Mouse (Mus musculus) limb, embryonic 13.5 days (tissue): Measurements from ENCODE around the gene Sco2. TPM values are rescaled to one million over a fixed set of nuclear protein-coding genes. Genes with fewer than 3 reads are reported as not detected.
A peak's percentile ranks its signal among the peaks of the same experiment; 100 is the strongest.

Experiments used
- ATAC-seq: fragments of 200-750 bp; cut with Nextera tagmentation; 2 replicates; pipeline ENCODE4 v1.8.0; 2017; ENCODE audit warnings: low read depth, moderate number of reproducible peaks, moderate TSS enrichment; ENCODE audit not compliant: low FRiP score
- H3K27ac ChIP-seq: fragments of 300-500 bp; sonication (generic); 2 replicates; pipeline ENCODE4 v1.5.1; 2015; ENCODE audit warnings: inconsistent platforms, mild to moderate bottlenecking, moderate library complexity
- H3K27me3 ChIP-seq: fragments of 300-500 bp; sonication (generic); 2 replicates; pipeline ENCODE4 v1.6.1; 2015; ENCODE audit warnings: mild to moderate bottlenecking, inconsistent platforms
- H3K36me3 ChIP-seq: fragments of 300-500 bp; sonication (generic); 2 replicates; pipeline ENCODE4 v1.6.1; 2015; ENCODE audit warnings: inconsistent platforms, mild to moderate bottlenecking, moderate library complexity
- H3K4me1 ChIP-seq: fragments of 300-500 bp; sonication (generic); 2 replicates; pipeline ENCODE4 v1.6.1; 2015; ENCODE audit warnings: inconsistent platforms
- H3K4me2 ChIP-seq: fragments of 300-500 bp; sonication (generic); replicated peaks from 2 replicates; pipeline ENCODE4 v1.6.1; 2015; ENCODE audit warnings: inconsistent platforms, mild to moderate bottlenecking, moderate library complexity
- H3K4me3 ChIP-seq: fragments of 300-500 bp; sonication (generic); 2 replicates; pipeline ENCODE4 v1.5.1; 2015; ENCODE audit warnings: moderate library complexity, mild to moderate bottlenecking, inconsistent platforms
- H3K9ac ChIP-seq: fragments of 300-500 bp; sonication (generic); 2 replicates; pipeline ENCODE4 v1.6.1; 2015; ENCODE audit warnings: mild to moderate bottlenecking, inconsistent platforms
- H3K9me3 ChIP-seq: fragments of 300-500 bp; sonication (generic); 2 replicates; pipeline ENCODE4 v1.6.1; 2016; ENCODE audit warnings: inconsistent platforms
- WGBS: fragments of 180-500 bp; shearing (Covaris S2); methylation state at CpG from one replicate; pipeline ENCODE4 v1.1.7; 2015; 5-methylcytosine and 5-hydroxymethylcytosine counted together
- polyA plus RNA-seq: library from polyadenylated mRNA; unstranded; fragments of >200 nt; fragmentation: Nextera tagmentation; extraction: Ambion mirVana; gene quantifications from 2 replicates; pipeline ENCODE4 v1.2.1, GENCODE M21; 2015

The Sco2 gene
- polyA plus RNA-seq, 1 experiment from 2014 or later: 5.8 TPM

- Histone ChIP-seq H3K4me2 (no peak overlapping the region; the same call in 1 of the 2 replicates), H3K4me3 (no peak overlapping the region), H3K36me3 (peaks cover 57% of the 10 kb centered on the region), H3K27me3 (peaks cover 19% of the 10 kb centered on the region), H3K27ac (no peak overlapping the region), H3K9ac (peak overlapping the region; percentile 35; the same call in 1 of the 2 replicates), H3K9me3 (no peaks in the 10 kb centered on the region), H3K4me1 (peaks cover 19% of the 10 kb centered on the region)
- 88% methylated on average over 13 of the region's 13 CpGs for WGBS
- no peak for ATAC-seq
Observed at GRCm38 (mm10) chr15:89372068-89372467, 1.6 kb downstream of the Sco2 start.

GRCm38 (mm10) chr15:89365141-89365551 lies 8.5 kb downstream of the Sco2 start:
- Histone ChIP-seq H3K4me3 (no peak overlapping the region), H3K4me1 (no peaks in the 10 kb centered on the region), H3K4me2 (no peak overlapping the region), H3K27me3 (no peaks in the 10 kb centered on the region), H3K36me3 (peaks cover 99% of the 10 kb centered on the region), H3K27ac (no peak overlapping the region), H3K9ac (no peak overlapping the region), H3K9me3 (no peaks in the 10 kb centered on the region)
- no peak for ATAC-seq
- WGBS: 90% methylated on average over 4 of the region's 4 CpGs

GRCm38 (mm10) chr15:89363051-89363450 lies 10.6 kb downstream of the Sco2 start:
- Histone ChIP-seq H3K4me3 (no peak overlapping the region), H3K9me3 (no peaks in the 10 kb centered on the region), H3K27me3 (no peaks in the 10 kb centered on the region), H3K9ac (no peak overlapping the region), H3K4me1 (peaks cover 10% of the 10 kb centered on the region), H3K36me3 (peaks cover 84% of the 10 kb centered on the region), H3K27ac (no peak overlapping the region), H3K4me2 (no peak overlapping the region)
- no peak for ATAC-seq
- 91% methylated on average over 7 of the region's 7 CpGs for WGBS

GRCm38 (mm10) chr15:89358784-89359183 lies 14.9 kb downstream of the Sco2 start:
- no peak for ATAC-seq
- H3K36me3 ChIP-seq: peaks cover 45% of the 10 kb centered on the region
- no peak overlapping the region for H3K9ac ChIP-seq
- no peak overlapping the region for H3K27ac ChIP-seq
- H3K4me1 ChIP-seq: peaks cover 35% of the 10 kb centered on the region
- WGBS: 81% methylated on average over 3 of the region's 3 CpGs
- H3K4me3 ChIP-seq: no peak overlapping the region
- no peaks in the 10 kb centered on the region for H3K9me3 ChIP-seq
- no peaks in the 10 kb centered on the region for H3K27me3 ChIP-seq
- H3K4me2 ChIP-seq: 0 out of 2 replicates have a peak overlapping the region, but pooled peaks have one; percentile 3

- Histone ChIP-seq H3K4me3 (peak overlapping the region; percentile 85), H3K9me3 (no peaks in the 10 kb centered on the region), H3K9ac (peak overlapping the region; percentile 88), H3K4me1 (peaks cover 35% of the 10 kb centered on the region), H3K36me3 (peaks cover 46% of the 10 kb centered on the region), H3K27ac (peak overlapping the region; percentile 91), H3K27me3 (no peaks in the 10 kb centered on the region), H3K4me2 (peak overlapping the region; percentile 85)
- peak; percentile 71 for ATAC-seq
- 1% methylated on average over 15 of the region's 15 CpGs for WGBS
Observed at GRCm38 (mm10) chr15:89356372-89356771, 17.3 kb downstream of the Sco2 start.

GRCm38 (mm10) chr15:89355241-89356187 lies 18.1 kb downstream of the Sco2 start, which contains the start of the genes Lmf2 and Ncaph2:
Gene Lmf2 (minus strand): TSS chr15:89355659.
Gene Ncaph2 (plus strand): TSS chr15:89355719.
- peak within 1 kb of the TSS; percentile 85 for H3K4me2 ChIP-seq
- peak; percentile 92 for ATAC-seq
- peaks cover 35% of the 10 kb centered on the region for H3K4me1 ChIP-seq
- H3K27ac ChIP-seq: peak within 1 kb of the TSS; percentile 91
- under 1% methylated on average over 64 of the region's 64 CpGs for WGBS
- peak within 1 kb of the TSS; percentile 88 for H3K9ac ChIP-seq
- H3K4me3 ChIP-seq: peak within 1 kb of the TSS; percentile 85
- H3K36me3 ChIP-seq: peaks cover 46% of the 10 kb centered on the region
- H3K27me3 ChIP-seq: no peaks in the 10 kb centered on the region
- H3K9me3 ChIP-seq: no peaks in the 10 kb centered on the region

GRCm38 (mm10) chr15:89354455-89354854 lies 19.2 kb downstream of the Sco2 start:
- Histone ChIP-seq H3K9me3 (no peaks in the 10 kb centered on the region), H3K4me2 (peak overlapping the region; percentile 85), H3K4me3 (peak overlapping the region; percentile 85), H3K27ac (no peak overlapping the region), H3K36me3 (peaks cover 49% of the 10 kb centered on the region), H3K27me3 (no peaks in the 10 kb centered on the region), H3K4me1 (peaks cover 35% of the 10 kb centered on the region), H3K9ac (peak overlapping the region; percentile 77)
- no peak for ATAC-seq
- 75% methylated on average over 7 of the region's 7 CpGs for WGBS

GRCm38 (mm10) chr15:89353837-89354236 lies 19.8 kb downstream of the Sco2 start:
- H3K4me3 ChIP-seq: peak overlapping the region; percentile 85
- peak overlapping the region; percentile 77 for H3K9ac ChIP-seq
- ATAC-seq: no peak
- H3K4me1 ChIP-seq: peaks cover 31% of the 10 kb centered on the region
- no peaks in the 10 kb centered on the region for H3K27me3 ChIP-seq
- H3K36me3 ChIP-seq: peaks cover 49% of the 10 kb centered on the region
- peak overlapping the region; percentile 85 for H3K4me2 ChIP-seq
- no peaks in the 10 kb centered on the region for H3K9me3 ChIP-seq
- WGBS: 95% methylated on average over 16 of the region's 16 CpGs
- H3K27ac ChIP-seq: no peak overlapping the region

- Histone ChIP-seq H3K4me3 (no peak overlapping the region), H3K4me1 (peaks cover 23% of the 10 kb centered on the region), H3K27me3 (no peaks in the 10 kb centered on the region), H3K9ac (no peak overlapping the region), H3K9me3 (no peaks in the 10 kb centered on the region), H3K4me2 (no peak overlapping the region), H3K27ac (no peak overlapping the region), H3K36me3 (peaks cover 44% of the 10 kb centered on the region)
- no peak for ATAC-seq
- 95% methylated on average over 12 of the region's 12 CpGs for WGBS
Observed at GRCm38 (mm10) chr15:89352795-89353194, 20.9 kb downstream of the Sco2 start.

- H3K27me3 ChIP-seq: no peaks in the 10 kb centered on the region
- H3K9ac ChIP-seq: no peak overlapping the region; the same call in 1 of the 2 replicates
- H3K36me3 ChIP-seq: peaks cover 44% of the 10 kb centered on the region
- no peak overlapping the region for H3K27ac ChIP-seq
- peaks cover 16% of the 10 kb centered on the region for H3K4me1 ChIP-seq
- no peaks in the 10 kb centered on the region for H3K9me3 ChIP-seq
- no peak overlapping the region for H3K4me3 ChIP-seq
- no peak overlapping the region for H3K4me2 ChIP-seq
- 96% methylated on average over 14 of the region's 14 CpGs for WGBS
- ATAC-seq: no peak
Observed at GRCm38 (mm10) chr15:89352054-89352453, 21.6 kb downstream of the Sco2 start.

- H3K4me2 ChIP-seq: no peak overlapping the region
- H3K9ac ChIP-seq: no peak overlapping the region; the same call in 1 of the 2 replicates
- H3K4me1 ChIP-seq: peaks cover 11% of the 10 kb centered on the region
- no peak overlapping the region for H3K27ac ChIP-seq
- H3K4me3 ChIP-seq: no peak overlapping the region
- no peaks in the 10 kb centered on the region for H3K27me3 ChIP-seq
- peaks cover 44% of the 10 kb centered on the region for H3K36me3 ChIP-seq
- no peak for ATAC-seq
- WGBS: 93% methylated on average over 15 of the region's 15 CpGs
- no peaks in the 10 kb centered on the region for H3K9me3 ChIP-seq
Observed at GRCm38 (mm10) chr15:89351302-89351701, 22.3 kb downstream of the Sco2 start.

- no peak overlapping the region for H3K27ac ChIP-seq
- H3K4me2 ChIP-seq: no peak overlapping the region
- no peaks in the 10 kb centered on the region for H3K27me3 ChIP-seq
- WGBS: 89% methylated on average over 5 of the region's 5 CpGs
- ATAC-seq: no peak
- no peak overlapping the region for H3K4me3 ChIP-seq
- H3K36me3 ChIP-seq: peaks cover 44% of the 10 kb centered on the region
- H3K4me1 ChIP-seq: peaks cover 11% of the 10 kb centered on the region
- no peak overlapping the region for H3K9ac ChIP-seq
- no peaks in the 10 kb centered on the region for H3K9me3 ChIP-seq
Observed at GRCm38 (mm10) chr15:89350447-89350846, 23.2 kb downstream of the Sco2 start.
